In the genomic region with DNA sequence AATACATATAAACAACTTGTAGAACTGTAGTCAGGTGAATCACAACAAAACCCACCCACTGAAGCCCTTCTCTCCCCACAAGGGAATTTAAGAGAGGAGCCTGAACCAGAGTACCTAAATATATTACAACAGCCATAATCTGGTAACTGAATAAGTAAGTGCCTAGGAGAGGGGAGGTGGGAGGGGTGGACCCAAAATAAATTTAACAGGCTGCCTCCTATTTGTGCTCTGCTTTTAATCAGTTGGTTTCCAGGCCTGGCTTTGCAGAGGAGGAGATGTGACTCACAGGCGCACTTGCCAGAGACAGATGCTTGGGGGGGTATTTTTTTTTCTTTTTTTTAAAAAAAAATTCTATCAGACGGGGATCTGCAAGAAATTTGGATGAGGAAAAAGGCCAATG, we compare ENCODE assay signal across 20 mouse cellular contexts.
A peak's percentile ranks its signal among the peaks of the same experiment; 100 is the strongest.
DNase-seq lines count a peak whose midpoint lies in the region; ATAC-seq and TF ChIP-seq lines count a peak whose summit lies in the region.
"Had no signal": no experiment of that assay in that cellular context is flagged by ENCODE, and none has a peak within 500 bp of the region (broad histone marks: within the 10 kb centered on the region; RNA-seq: fewer than 3 reads in every experiment).

No protein-coding gene starts in this region.

- H3K9me3 ChIP-seq in heart, embryonic 12.5 days (replicated peaks): no peaks in the 10 kb centered on the region
- H3K9me3 ChIP-seq: forebrain, embryonic 12.5 days; limb, embryonic 13.5 days had no signal

- no peak overlapping the region for H3K4me3 ChIP-seq in layer of hippocampus, adult 2 months
- H3K4me3 ChIP-seq in heart, embryonic 12.5 days: no peak overlapping the region
- H3K4me3 ChIP-seq: forebrain, embryonic 12.5 days; limb, embryonic 13.5 days; myocyte had no signal

- no peaks in the 10 kb centered on the region for H3K4me1 ChIP-seq in heart, embryonic 12.5 days (replicated peaks)
- H3K4me1 ChIP-seq: forebrain, embryonic 12.5 days; limb, embryonic 13.5 days had no signal

- peak; percentile 6 for DNase-seq in adrenal gland, postnatal 14 days
- DNase-seq in adrenal gland, adult 18-20 months (ENCODE audit: low spot score in 2 of 2): no peak
- peak; percentile 79 for DNase-seq in 3T3-L1 (ENCODE audit: low read depth, low spot score)
- peak; percentile 69 to 86 for DNase-seq in layer of hippocampus, adult 2 months (ENCODE audit: low spot score in 2 of 2)
- peak; percentile 67 to 81 for DNase-seq in left cerebral cortex, postnatal 14 days (ENCODE audit: low spot score in 2 of 2)
- DNase-seq in urinary bladder, postnatal 10 days (ENCODE audit: low spot score): no peak
- DNase-seq in retina, postnatal 1 day: no peak
- DNase-seq: cerebellum, postnatal 25 days; gastrocnemius, postnatal 25 days; kidney, adult 11 months; kidney, postnatal 25 days; liver, postnatal 0 days; lung, postnatal 36 days; thymus, adult 2 months had no signal

- no peak for ATAC-seq in heart, embryonic 12.5 days (ENCODE audit: insufficient number of reproducible peaks, low FRiP score)
- ATAC-seq: hindbrain, embryonic 16.5 days; liver, postnatal 0 days had no signal

- no peak overlapping the region for H3K4me2 ChIP-seq in heart, embryonic 12.5 days
- H3K4me2 ChIP-seq: forebrain, embryonic 12.5 days; limb, embryonic 13.5 days; midbrain, embryonic 11.5 days had no signal

- WGBS in heart, embryonic 12.5 days: 49% methylated on average over 2 of the region's 2 CpGs

- H3K27me3 ChIP-seq in heart, embryonic 12.5 days (replicated peaks): no peaks in the 10 kb centered on the region
- H3K27me3 ChIP-seq: forebrain, embryonic 12.5 days; limb, embryonic 13.5 days had no signal

- H3K27ac ChIP-seq in layer of hippocampus, adult 2 months: peak overlapping the region; percentile 90
- no peak overlapping the region for H3K27ac ChIP-seq in heart, embryonic 12.5 days (ENCODE audit: poor library complexity, severe bottlenecking)
- H3K27ac ChIP-seq: forebrain, embryonic 12.5 days; limb, embryonic 13.5 days had no signal

- no peaks in the 10 kb centered on the region for H3K36me3 ChIP-seq in heart, embryonic 12.5 days
- H3K36me3 ChIP-seq: forebrain, embryonic 12.5 days; limb, embryonic 13.5 days had no signal

- TF ChIP-seq CTCF in layer of hippocampus, adult 2 months (conservative IDR thresholded peaks at IDR 0.05): no peak

- intact Hi-C loops in left cerebral cortex, postnatal 14 days (cut with DNase I): no loop called here

- no peak overlapping the region for H3K9ac ChIP-seq in heart, embryonic 12.5 days
- H3K9ac ChIP-seq: forebrain, embryonic 12.5 days; limb, embryonic 13.5 days; liver, postnatal 0 days had no signal

Comparison
In these comparisons a context has a peak if more than half of its experiments do, and no peak if none do; other contexts are left out.
1. DNase-seq: peak in adrenal gland, postnatal 14 days (single experiment), 3T3-L1 (single experiment), layer of hippocampus, adult 2 months (2 of 2) and left cerebral cortex, postnatal 14 days (2 of 2); none in adrenal gland, adult 18-20 months (0 of 2), urinary bladder, postnatal 10 days (single experiment) and retina, postnatal 1 day (single experiment).